In genomic region chr11:54917461-54917860, GRCm38 (mm10) we compare ENCODE assay signal across 19 mouse cellular contexts. TPM values are rescaled to one million over a fixed set of nuclear protein-coding genes. Genes with fewer than 3 reads are reported as not detected.
DNase-seq lines count a peak whose midpoint lies in the region; ATAC-seq and TF ChIP-seq lines count a peak whose summit lies in the region.
"Had no signal": no experiment of that assay in that cellular context is flagged by ENCODE, and none has a peak within 500 bp of the region (broad histone marks: within the 10 kb centered on the region; RNA-seq: fewer than 3 reads in every experiment).

No protein-coding gene starts in this region.

- no peak for ATAC-seq in intestine, postnatal 0 days
- no peak for ATAC-seq in intestine, embryonic 16.5 days
- ATAC-seq: activated CD4-positive, CD25-positive, alpha-beta regulatory T cell, adult 4 months; CD4-positive, CD25-positive, alpha-beta regulatory T cell, adult 4 months; Patski had no signal

- H3K4me1 ChIP-seq in intestine, postnatal 0 days (replicated peaks; ENCODE audit: control insufficient read depth, insufficient read depth, low read length) = no peaks in the 10 kb centered on the region; the same call in 1 of the 2 replicates
- H3K4me1 ChIP-seq in intestine, embryonic 16.5 days (ENCODE audit: control insufficient read depth, insufficient read depth, low read length) = peaks cover 15% of the 10 kb centered on the region

- H3K4me2 ChIP-seq in intestine, postnatal 0 days (replicated peaks; ENCODE audit: low read depth) = no peak overlapping the region
- H3K4me2 ChIP-seq in intestine, embryonic 16.5 days (ENCODE audit: low read depth, low read length) = no peak overlapping the region

- peak; percentile 60 for DNase-seq in adrenal gland, adult 2 months
- DNase-seq in adrenal gland, postnatal 25 days = no peak
- DNase-seq: adrenal gland, adult 8-10 months; adrenal gland, postnatal 10 days; adrenal gland, postnatal 14 days; adrenal gland, postnatal 36 days; B cell, adult 2 months; cerebellum, adult 11 months; cerebellum, adult 11-12 months; cerebellum, adult 18-20 months; cerebellum, adult 2 months; cerebellum, adult 8-10 months had no signal

- no peak overlapping the region for H3K4me3 ChIP-seq in intestine, postnatal 0 days (ENCODE audit: low read depth, low read length)
- H3K4me3 ChIP-seq in intestine, embryonic 16.5 days (ENCODE audit: low read length) = no peak overlapping the region

- peaks cover 82% of the 10 kb centered on the region for H3K36me3 ChIP-seq in intestine, postnatal 0 days (ENCODE audit: control insufficient read depth, insufficient read depth)
- peaks cover 20% of the 10 kb centered on the region for H3K36me3 ChIP-seq in intestine, embryonic 16.5 days (ENCODE audit: control insufficient read depth, insufficient read depth, low read length)

- H3K27me3 ChIP-seq in intestine, postnatal 0 days (replicated peaks; ENCODE audit: control insufficient read depth, insufficient read depth, low read length) = no peaks in the 10 kb centered on the region
- no peaks in the 10 kb centered on the region for H3K27me3 ChIP-seq in intestine, embryonic 16.5 days (replicated peaks; ENCODE audit: control insufficient read depth, insufficient read depth, low read length)
- H3K27me3 ChIP-seq: CH12.LX, Patski had no signal

- WGBS in intestine, postnatal 0 days = 87% methylated on average over 7 of the region's 7 CpGs
- WGBS in intestine, embryonic 16.5 days = 95% methylated on average over 7 of the region's 7 CpGs

- TF ChIP-seq CTCF in intestine, postnatal 0 days (IDR thresholded peaks at IDR 0.05; ENCODE audit: low read depth) = no peak

- H3K27ac ChIP-seq in intestine, postnatal 0 days (ENCODE audit: low read depth, low read length) = peak overlapping the region; percentile 50; the same call in 1 of the 2 replicates
- no peak overlapping the region; the same call in 1 of the 2 replicates for H3K27ac ChIP-seq in intestine, embryonic 16.5 days (ENCODE audit: low read length)

- H3K9me3 ChIP-seq in intestine, postnatal 0 days (ENCODE audit: control insufficient read depth) = no peaks in the 10 kb centered on the region
- H3K9me3 ChIP-seq in intestine, embryonic 16.5 days (ENCODE audit: control insufficient read depth, low read length) = no peaks in the 10 kb centered on the region
- H3K9me3 ChIP-seq: G1E had no signal

- H3K9ac ChIP-seq in intestine, postnatal 0 days (ENCODE audit: low read depth, low read length) = no peak overlapping the region
- H3K9ac ChIP-seq in intestine, embryonic 16.5 days (ENCODE audit: low read depth, low read length) = no peak overlapping the region

RNA-seq across cellular contexts. Expression of gene Gpx3, which starts 15.2 kb away (rescaled TPM):
- 100 to 1,000 TPM; 580 to 729 TPM for total RNA-seq in adrenal gland, adult 2 months (2021)
- polyA plus RNA-seq in adrenal gland, adult 2 months (2012; rRNA removed) = 256 and 331 TPM in 2 replicates
- 255 and 328 TPM in 2 replicates for total RNA-seq in adrenal gland, postnatal 25 days (2021)
- 6,664 and 6,785 TPM in 2 replicates for polyA plus RNA-seq in intestine, postnatal 0 days (2015; fragmentation: Nextera tagmentation; extraction: Ambion mirVana)
- polyA plus RNA-seq in intestine, embryonic 16.5 days (2015; fragmentation: Nextera tagmentation; extraction: Ambion mirVana) = 511 and 784 TPM in 2 replicates
- total RNA-seq: CH12.LX, G1E had no signal
- polyA plus RNA-seq: G1E had no signal

RNA-seq across cellular contexts. Expression of gene Tnip1, which starts 45.3 kb away (rescaled TPM):
- total RNA-seq in adrenal gland, adult 2 months (2021) = 10 to 100 TPM; 82.2 to 88.8 TPM
- polyA plus RNA-seq in adrenal gland, adult 2 months (2012; rRNA removed) = 59.0 and 63.6 TPM in 2 replicates
- total RNA-seq in adrenal gland, postnatal 25 days (2021) = 79.9 and 97.1 TPM in 2 replicates
- polyA plus RNA-seq in intestine, postnatal 0 days (2015; fragmentation: Nextera tagmentation; extraction: Ambion mirVana) = 29.9 and 30.3 TPM in 2 replicates
- polyA plus RNA-seq in intestine, embryonic 16.5 days (2015; fragmentation: Nextera tagmentation; extraction: Ambion mirVana) = 27.2 and 28.1 TPM in 2 replicates

RNA-seq across cellular contexts. Expression of gene Hint1, which starts 51.3 kb away (rescaled TPM):
- 100 to 1,000 TPM; 339 to 391 TPM for total RNA-seq in adrenal gland, adult 2 months (2021)
- 610 and 630 TPM in 2 replicates for polyA plus RNA-seq in adrenal gland, adult 2 months (2012; rRNA removed)
- 386 and 405 TPM in 2 replicates for total RNA-seq in adrenal gland, postnatal 25 days (2021)
- 1,016 and 1,041 TPM in 2 replicates for polyA plus RNA-seq in intestine, postnatal 0 days (2015; fragmentation: Nextera tagmentation; extraction: Ambion mirVana)
- polyA plus RNA-seq in intestine, embryonic 16.5 days (2015; fragmentation: Nextera tagmentation; extraction: Ambion mirVana) = 674 and 732 TPM in 2 replicates

RNA-seq across cellular contexts. Expression of gene Lyrm7, which starts 56.7 kb away (rescaled TPM):
- total RNA-seq in adrenal gland, adult 2 months (2021) = 10 to 100 TPM; 14.3 to 20.8 TPM
- polyA plus RNA-seq in adrenal gland, adult 2 months (2012; rRNA removed) = 0.27 and 0.38 TPM in 2 replicates
- total RNA-seq in adrenal gland, postnatal 25 days (2021) = 16.8 and 17.8 TPM in 2 replicates
- 2.7 and 5.8 TPM in 2 replicates for polyA plus RNA-seq in intestine, postnatal 0 days (2015; fragmentation: Nextera tagmentation; extraction: Ambion mirVana)
- 9.7 and 12.7 TPM in 2 replicates for polyA plus RNA-seq in intestine, embryonic 16.5 days (2015; fragmentation: Nextera tagmentation; extraction: Ambion mirVana)
